Mouse (Mus musculus): ENCODE results near the gene Pou6f1.

- TF ChIP-seq POLR2A (IDR thresholded peaks at IDR 0.05; ENCODE audit: control insufficient read depth, low read depth, low read length), result no peak
- no peak for TF ChIP-seq CTCF (IDR thresholded peaks at IDR 0.05; ENCODE audit: control insufficient read depth, insufficient read depth, insufficient replicate concordance, low read depth, low read length)
Measured at GRCm38 (mm10) chr15:100632323-100632722, 32.5 kb upstream of the Pou6f1 start.
